Mouse (Mus musculus): Measurements from ENCODE around the gene Clca4b.
"Not testable (repeated sequence)": the region's sequence is repeated elsewhere in the genome, so short reads cannot be mapped to it uniquely, and the experiment has no call there.

DNA sequence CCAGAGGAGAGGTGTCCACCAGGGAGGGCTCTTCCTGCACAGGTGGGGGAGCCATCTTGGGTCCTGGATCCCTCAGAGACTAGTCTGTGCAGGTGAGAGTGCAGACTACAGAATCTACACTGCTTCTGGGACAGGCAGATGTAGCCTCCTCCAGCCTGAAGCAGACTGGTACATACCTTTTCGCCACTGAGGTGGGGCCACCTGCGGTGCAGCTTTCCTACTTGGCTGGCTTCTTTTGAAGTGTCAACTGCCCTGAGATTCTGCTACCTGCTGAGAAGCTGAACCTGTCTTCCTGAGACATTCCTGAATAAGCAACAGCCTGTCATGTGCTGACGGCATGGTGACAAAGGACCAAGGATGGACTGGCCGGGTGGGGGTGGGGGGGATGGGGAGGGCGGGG, 15.0 kb upstream of the Clca4b start:
- TF ChIP-seq CTCF (IDR thresholded peaks at IDR 0.05; ENCODE audit: extremely low read depth, insufficient read depth, insufficient read length, insufficient replicate concordance); POLR2A (IDR thresholded peaks at IDR 0.05; ENCODE audit: low read depth, low read length): not testable (repeated sequence)
